Mouse (Mus musculus) kidney, embryonic 15.5 days (tissue): ENCODE results near the gene Lrrc52. TPM values are rescaled to one million over a fixed set of nuclear protein-coding genes. Genes with fewer than 3 reads are reported as not detected.

Experiments used
- ATAC-seq: fragments of 200-750 bp; cut with Nextera tagmentation; replicated peaks from 2 replicates; pipeline ENCODE4 v1.8.0; 2017; ENCODE audit warnings: moderate TSS enrichment; ENCODE audit not compliant: low FRiP score
- H3K27ac ChIP-seq: fragments of 300-500 bp; sonication (generic); 2 replicates; pipeline ENCODE4 v1.5.1; 2015; ENCODE audit warnings: mild to moderate bottlenecking, inconsistent platforms
- H3K27me3 ChIP-seq: fragments of 300-500 bp; sonication (generic); 2 replicates; pipeline ENCODE4 v1.6.1; 2015; ENCODE audit warnings: inconsistent platforms
- H3K36me3 ChIP-seq: fragments of 300-500 bp; sonication (generic); 2 replicates; pipeline ENCODE4 v1.6.1; 2015; ENCODE audit warnings: inconsistent platforms
- H3K4me1 ChIP-seq: fragments of 300-500 bp; sonication (generic); 2 replicates; pipeline ENCODE4 v1.6.1; 2015; ENCODE audit warnings: inconsistent platforms
- H3K4me2 ChIP-seq: fragments of 300-500 bp; sonication (generic); 2 replicates; pipeline ENCODE4 v1.6.1; 2015; ENCODE audit warnings: moderate library complexity, mild to moderate bottlenecking, inconsistent platforms
- H3K4me3 ChIP-seq: fragments of 300-500 bp; sonication (generic); replicated peaks from 2 replicates; pipeline ENCODE4 v1.5.1; 2015; ENCODE audit warnings: mild to moderate bottlenecking, inconsistent platforms
- H3K9ac ChIP-seq: fragments of 300-500 bp; sonication (generic); 2 replicates; pipeline ENCODE4 v1.6.1; 2015; ENCODE audit warnings: mild to moderate bottlenecking, inconsistent platforms
- H3K9me3 ChIP-seq: fragments of 300-500 bp; sonication (generic); replicated peaks from 2 replicates; pipeline ENCODE4 v1.6.1; 2016; ENCODE audit warnings: inconsistent platforms
- WGBS: fragments of 180-500 bp; shearing (Covaris S2); methylation state at CpG from one replicate; pipeline ENCODE4 v1.1.7; 2015; ENCODE audit warnings: mixed read lengths; 5-methylcytosine and 5-hydroxymethylcytosine counted together
- polyA plus RNA-seq: library from polyadenylated mRNA; unstranded; fragments of >200 nt; fragmentation: Nextera tagmentation; extraction: Ambion mirVana; gene quantifications from 2 replicates; pipeline ENCODE4 v1.2.1, GENCODE M21; 2015

Gene Lrrc52
- polyA plus RNA-seq, result not detected in 2 replicates

DNA sequence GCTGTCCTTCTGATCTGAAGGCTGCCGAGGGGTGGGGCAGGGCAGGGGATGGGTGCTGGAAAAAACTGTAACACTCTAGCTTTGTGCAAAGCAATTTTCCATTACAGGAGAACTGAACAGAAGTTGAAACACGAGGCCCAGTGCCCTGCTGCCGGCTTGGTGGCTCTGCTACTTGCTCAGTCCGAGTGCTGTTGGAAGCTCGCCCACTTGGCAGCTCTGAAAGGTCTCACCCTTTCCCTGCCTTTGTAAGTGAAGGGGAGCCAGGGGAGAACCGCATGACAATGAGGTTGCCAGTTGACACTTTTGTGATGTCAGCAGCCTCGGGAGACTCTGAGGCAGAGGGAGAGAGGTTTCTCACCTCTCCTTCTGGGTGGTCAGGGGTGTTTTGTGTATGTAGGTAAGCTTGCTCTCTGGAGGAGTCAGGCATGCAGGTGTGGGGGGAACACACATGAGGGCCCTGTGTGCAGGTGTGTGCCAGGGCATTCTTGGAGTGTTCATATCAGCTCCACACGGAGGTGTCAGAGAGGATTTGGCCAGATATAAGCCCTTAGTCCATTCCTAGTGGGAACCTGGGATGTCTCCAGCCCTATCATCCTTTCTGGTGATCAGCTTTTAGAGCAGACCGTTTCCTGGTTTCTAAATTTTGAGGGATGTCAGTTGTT lies at the start of gene Lrrc52:
Gene Lrrc52, minus strand, starts transcription at position 16 of the 662 bp plus-strand sequence.
- 25% methylated on average over 9 of the region's 9 CpGs for WGBS
- Histone ChIP-seq H3K4me1 (no peaks in the 10 kb centered on the region), H3K27me3 (no peaks in the 10 kb centered on the region; the same call in 1 of the 2 replicates), H3K9ac (no peak within 1 kb of the TSS), H3K4me2 (no peak within 1 kb of the TSS), H3K4me3 (no peak within 1 kb of the TSS), H3K36me3 (no peaks in the 10 kb centered on the region), H3K27ac (no peak within 1 kb of the TSS), H3K9me3 (no peaks in the 10 kb centered on the region)
- no peak for ATAC-seq

GRCm38 (mm10) chr1:167511621-167512020 lies 45.0 kb upstream of the Lrrc52 start:
- no peak for ATAC-seq
- WGBS, result 88% methylated on average over 9 of the region's 9 CpGs
- H3K4me2 ChIP-seq, result no peak overlapping the region
- H3K27me3 ChIP-seq, result no peaks in the 10 kb centered on the region
- H3K9me3 ChIP-seq, result no peaks in the 10 kb centered on the region
- no peaks in the 10 kb centered on the region for H3K4me1 ChIP-seq
- H3K9ac ChIP-seq, result no peak overlapping the region
- H3K27ac ChIP-seq, result no peak overlapping the region
- no peak overlapping the region for H3K4me3 ChIP-seq
- H3K36me3 ChIP-seq, result no peaks in the 10 kb centered on the region

- Histone ChIP-seq H3K9ac (no peak overlapping the region), H3K27me3 (no peaks in the 10 kb centered on the region), H3K4me3 (no peak overlapping the region), H3K4me2 (no peak overlapping the region), H3K27ac (no peak overlapping the region), H3K9me3 (no peaks in the 10 kb centered on the region), H3K4me1 (no peaks in the 10 kb centered on the region), H3K36me3 (no peaks in the 10 kb centered on the region)
- 32% methylated on average over 7 of the region's 7 CpGs for WGBS
- ATAC-seq, result no peak
Measured at GRCm38 (mm10) chr1:167506048-167506447, 39.5 kb upstream of the Lrrc52 start.

GRCm38 (mm10) chr1:167505427-167505826 lies 38.8 kb upstream of the Lrrc52 start:
- no peaks in the 10 kb centered on the region for H3K9me3 ChIP-seq
- H3K9ac ChIP-seq, result no peak overlapping the region
- H3K4me2 ChIP-seq, result no peak overlapping the region
- no peaks in the 10 kb centered on the region for H3K27me3 ChIP-seq
- H3K4me1 ChIP-seq, result no peaks in the 10 kb centered on the region
- no peaks in the 10 kb centered on the region for H3K36me3 ChIP-seq
- WGBS, result 89% methylated on average over 1 of the region's 1 CpGs
- ATAC-seq, result no peak
- H3K27ac ChIP-seq, result no peak overlapping the region
- no peak overlapping the region for H3K4me3 ChIP-seq

- Histone ChIP-seq H3K27ac (no peak overlapping the region), H3K27me3 (0 out of 2 replicates have a peak, but pooled peaks cover 5% of the 10 kb centered on the region), H3K4me1 (peaks cover 5% of the 10 kb centered on the region; the same call in 1 of the 2 replicates), H3K4me3 (no peak overlapping the region), H3K9me3 (no peaks in the 10 kb centered on the region), H3K36me3 (no peaks in the 10 kb centered on the region), H3K9ac (no peak overlapping the region), H3K4me2 (no peak overlapping the region)
- WGBS, result 37% methylated on average over 12 of the region's 12 CpGs
- no peak for ATAC-seq
Measured at GRCm38 (mm10) chr1:167499097-167499850, 32.7 kb upstream of the Lrrc52 start.

DNA sequence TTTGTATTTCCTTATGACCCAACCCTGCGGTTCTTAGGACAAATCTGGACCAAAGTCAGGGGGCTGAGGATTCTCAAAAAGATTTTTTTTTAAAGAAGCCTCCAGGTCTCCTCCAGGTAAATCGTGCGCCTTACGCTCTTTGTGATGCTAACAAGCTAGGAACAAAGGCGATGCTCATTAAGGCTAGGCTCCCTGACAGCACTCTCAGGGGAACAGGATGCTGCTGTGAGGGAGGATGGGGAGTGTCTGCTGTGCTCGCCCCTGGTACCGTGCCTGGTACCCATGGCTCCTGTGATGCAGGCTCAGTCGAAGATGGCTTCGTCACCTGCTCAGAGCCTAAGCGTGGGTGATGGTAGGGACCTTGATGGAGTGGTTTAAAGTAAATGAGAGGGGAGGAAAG lies 31.4 kb upstream of the Lrrc52 start:
- Histone ChIP-seq H3K36me3 (no peaks in the 10 kb centered on the region), H3K4me1 (peaks cover 5% of the 10 kb centered on the region; the same call in 1 of the 2 replicates), H3K9me3 (no peaks in the 10 kb centered on the region), H3K9ac (no peak overlapping the region), H3K4me2 (no peak overlapping the region), H3K4me3 (no peak overlapping the region), H3K27ac (no peak overlapping the region), H3K27me3 (0 out of 2 replicates have a peak, but pooled peaks cover 5% of the 10 kb centered on the region)
- WGBS, result 30% methylated on average over 10 of the region's 10 CpGs
- no peak for ATAC-seq

GRCm38 (mm10) chr1:167497560-167497959 lies 31.0 kb upstream of the Lrrc52 start:
- H3K27ac ChIP-seq, result no peak overlapping the region
- 0 out of 2 replicates have a peak, but pooled peaks cover 5% of the 10 kb centered on the region for H3K27me3 ChIP-seq
- H3K4me2 ChIP-seq, result no peak overlapping the region
- H3K4me3 ChIP-seq, result no peak overlapping the region
- no peak overlapping the region for H3K9ac ChIP-seq
- no peaks in the 10 kb centered on the region for H3K9me3 ChIP-seq
- no peaks in the 10 kb centered on the region for H3K36me3 ChIP-seq
- WGBS, result 55% methylated on average over 3 of the region's 3 CpGs
- ATAC-seq, result no peak
- H3K4me1 ChIP-seq, result peaks cover 5% of the 10 kb centered on the region; the same call in 1 of the 2 replicates

DNA sequence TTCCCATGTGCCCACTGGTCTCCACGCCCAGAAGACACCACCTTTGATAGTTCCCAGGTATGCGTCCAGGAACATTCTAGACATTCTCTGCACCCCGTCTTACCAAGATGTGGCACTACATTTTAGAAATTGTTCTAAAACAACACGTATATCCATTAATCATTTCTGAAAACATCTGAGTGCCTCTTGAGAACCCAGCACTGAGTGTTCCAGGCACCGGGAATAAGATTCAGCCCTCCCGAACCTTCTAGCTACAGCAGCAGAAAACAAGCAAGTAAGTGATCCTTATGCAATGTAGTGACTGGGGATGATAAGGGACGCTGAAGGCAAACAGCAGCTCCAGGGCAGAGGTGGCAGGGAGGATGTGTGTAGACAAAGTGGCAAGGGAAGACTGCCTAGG lies 24.9 kb upstream of the Lrrc52 start:
- WGBS, result 82% methylated on average over 7 of the region's 7 CpGs
- Histone ChIP-seq H3K36me3 (no peaks in the 10 kb centered on the region), H3K9me3 (no peaks in the 10 kb centered on the region), H3K4me3 (no peak overlapping the region), H3K27ac (no peak overlapping the region), H3K27me3 (no peaks in the 10 kb centered on the region), H3K4me1 (no peaks in the 10 kb centered on the region), H3K4me2 (no peak overlapping the region), H3K9ac (no peak overlapping the region)
- no peak for ATAC-seq

GRCm38 (mm10) chr1:167487933-167488332 lies 21.4 kb upstream of the Lrrc52 start:
- ATAC-seq, result no peak
- Histone ChIP-seq H3K9me3 (no peaks in the 10 kb centered on the region), H3K27ac (no peak overlapping the region), H3K36me3 (no peaks in the 10 kb centered on the region), H3K27me3 (no peaks in the 10 kb centered on the region), H3K4me1 (no peaks in the 10 kb centered on the region), H3K9ac (no peak overlapping the region), H3K4me2 (no peak overlapping the region), H3K4me3 (no peak overlapping the region)
- 93% methylated on average over 5 of the region's 5 CpGs for WGBS

- Histone ChIP-seq H3K27me3 (no peaks in the 10 kb centered on the region), H3K9me3 (no peaks in the 10 kb centered on the region), H3K4me3 (no peak overlapping the region), H3K9ac (no peak overlapping the region), H3K36me3 (no peaks in the 10 kb centered on the region), H3K4me2 (no peak overlapping the region), H3K4me1 (no peaks in the 10 kb centered on the region), H3K27ac (no peak overlapping the region)
- no peak for ATAC-seq
- WGBS, result 76% methylated on average over 3 of the region's 3 CpGs
Measured at GRCm38 (mm10) chr1:167486959-167487680, 20.5 kb upstream of the Lrrc52 start.

DNA sequence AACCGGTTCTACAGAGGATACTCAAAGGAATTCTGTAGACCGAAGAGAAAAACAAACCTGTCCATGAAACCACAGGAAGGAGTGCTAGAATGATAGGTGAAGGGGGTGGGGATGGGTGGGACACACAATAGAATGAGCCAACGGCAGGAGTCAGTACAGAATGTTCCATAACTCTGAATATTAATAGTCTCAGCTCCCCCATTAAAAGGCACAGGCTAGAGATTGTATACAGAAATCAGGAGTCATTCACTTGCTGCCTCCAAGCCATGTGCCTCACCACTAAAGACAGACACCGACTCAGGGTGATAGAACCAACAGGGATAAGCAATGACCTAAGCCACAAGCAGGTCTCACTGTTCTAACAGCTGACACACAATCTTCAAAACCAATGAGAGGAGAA lies 16.3 kb upstream of the Lrrc52 start:
- Histone ChIP-seq H3K4me2 (no peak overlapping the region), H3K4me3 (no peak overlapping the region), H3K27me3 (no peaks in the 10 kb centered on the region), H3K4me1 (no peaks in the 10 kb centered on the region), H3K36me3 (no peaks in the 10 kb centered on the region), H3K27ac (no peak overlapping the region), H3K9me3 (no peaks in the 10 kb centered on the region), H3K9ac (no peak overlapping the region)
- 78% methylated on average over 4 of the region's 4 CpGs for WGBS
- no peak for ATAC-seq

DNA sequence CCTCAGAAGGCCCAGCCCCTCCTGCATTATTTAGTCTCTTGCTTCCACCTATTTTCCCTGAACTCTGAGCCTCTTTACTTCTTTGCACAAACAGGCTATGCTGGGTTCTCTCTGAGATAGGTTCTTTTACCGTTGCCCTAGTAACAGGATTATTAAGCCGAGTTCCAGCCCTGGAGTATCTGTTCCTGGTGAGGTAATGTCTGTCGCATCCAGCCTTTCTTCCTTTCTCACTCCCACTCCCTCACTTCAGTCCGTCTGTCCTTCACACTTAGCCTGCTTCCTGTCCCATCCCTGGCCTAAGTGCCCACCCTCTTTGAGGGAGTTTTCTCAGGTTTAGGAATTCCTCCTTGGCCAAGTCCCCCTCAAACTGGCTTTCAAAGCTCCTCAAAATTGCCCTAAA lies 7.0 kb upstream of the Lrrc52 start:
- H3K4me3 ChIP-seq, result no peak overlapping the region
- H3K9ac ChIP-seq, result no peak overlapping the region
- H3K9me3 ChIP-seq, result no peaks in the 10 kb centered on the region
- H3K4me2 ChIP-seq, result no peak overlapping the region
- no peaks in the 10 kb centered on the region for H3K36me3 ChIP-seq
- no peak overlapping the region for H3K27ac ChIP-seq
- no peaks in the 10 kb centered on the region for H3K4me1 ChIP-seq
- no peak for ATAC-seq
- H3K27me3 ChIP-seq, result no peaks in the 10 kb centered on the region
- WGBS, result 36% methylated on average over 4 of the region's 4 CpGs
